ENCODE assay signal across 8 mouse cellular contexts in genomic region chr4:150488096-150488748, GRCm38 (mm10).
DNase-seq lines count a peak whose midpoint lies in the region; ATAC-seq lines count a peak whose summit lies in the region.

No protein-coding gene starts in this region.

- peak; percentile 39 for DNase-seq in gastrocnemius, postnatal 10 days
- peak; percentile 10 for DNase-seq in hindlimb bud, embryonic 11.5 days (ENCODE audit: extremely low spot score, low read depth, low spot score)
- DNase-seq in left cerebral cortex, adult 11 months (ENCODE audit: low spot score): peak; percentile 77
- DNase-seq in lung, postnatal 14 days: peak; percentile 77
- DNase-seq in ovary, postnatal 36 days (ENCODE audit: low spot score): peak; percentile 67
- peak; percentile 32 for DNase-seq in thymus, postnatal 14 days

- ATAC-seq in activated CD4-positive, CD25-positive, alpha-beta regulatory T cell, adult 4 months: peak; percentile 65
- peak; percentile 88 for ATAC-seq in common myeloid progenitor, adult 5-6 weeks (replicated peaks; ENCODE audit: low read depth, poor library complexity, severe bottlenecking)

Comparison
In these comparisons a context has a peak if more than half of its experiments do, and no peak if none do; other contexts are left out.
1. Peak in every context shown above with its lines: DNase-seq and ATAC-seq.
2. DNase-seq: peak in every context shown above with its lines; median percentile 77 in left cerebral cortex, adult 11 months; 77 in lung, postnatal 14 days; 67 in ovary, postnatal 36 days; 39 in gastrocnemius, postnatal 10 days; 32 in thymus, postnatal 14 days; 10 in hindlimb bud, embryonic 11.5 days.